Mouse (Mus musculus): ENCODE measurements around the gene Sval2.

Sval2 gene

DNA sequence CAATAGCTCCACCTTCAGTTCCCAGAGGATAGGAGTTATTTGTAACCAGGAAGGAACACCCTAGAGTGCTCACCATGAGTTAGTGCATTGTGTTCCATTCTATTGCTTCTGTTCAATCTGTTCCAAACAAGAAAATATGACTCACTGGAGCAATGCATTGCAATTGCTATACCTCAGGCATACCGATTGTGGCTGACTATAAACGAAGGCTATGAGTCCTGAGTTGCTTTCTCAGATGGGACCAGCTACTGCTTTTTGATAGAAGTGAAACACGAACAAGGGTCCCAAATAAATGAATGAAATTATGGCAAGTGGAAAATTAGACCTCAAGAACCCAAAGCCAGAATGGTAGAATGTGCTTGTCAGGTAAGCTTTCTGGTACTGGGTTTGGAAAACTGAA is at the start of gene Sval2:
Gene Sval2, plus strand, starts transcription at position 301 of the 400 bp plus-strand sequence.
- DNase-seq = no peak

GRCm38 (mm10) chr6:41824086-41824485 is 28.7 kb upstream of the Sval2 start:
- no peak for DNase-seq

DNA sequence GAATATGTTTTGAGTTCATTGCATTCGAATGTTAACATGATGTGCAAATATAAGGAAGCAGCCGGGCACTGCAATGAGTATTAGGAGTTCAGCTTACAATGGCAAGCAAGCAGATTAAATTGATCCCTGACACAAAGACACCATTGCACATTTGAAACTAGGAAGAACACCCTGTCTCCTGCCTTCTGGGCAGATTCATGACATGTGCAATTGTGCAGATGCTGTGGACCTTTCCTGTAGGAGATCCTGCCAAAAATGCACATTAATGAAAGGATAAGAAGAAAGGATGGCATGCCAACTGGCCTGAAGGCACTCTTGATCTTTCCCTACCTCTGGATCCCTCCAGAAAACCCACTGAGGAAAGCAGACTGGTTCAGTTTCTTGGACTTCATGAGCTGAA is 23.3 kb upstream of the Sval2 start:
- DNase-seq = no peak

- DNase-seq = no peak
Measured at GRCm38 (mm10) chr6:41847235-41847634, 5.6 kb upstream of the Sval2 start, which contains the start of gene Pip. Gene Pip, plus strand, starts transcription at chr6:41847535.

GRCm38 (mm10) chr6:41864038-41864437 is 11.2 kb downstream of the Sval2 start:
- no peak for DNase-seq

DNA sequence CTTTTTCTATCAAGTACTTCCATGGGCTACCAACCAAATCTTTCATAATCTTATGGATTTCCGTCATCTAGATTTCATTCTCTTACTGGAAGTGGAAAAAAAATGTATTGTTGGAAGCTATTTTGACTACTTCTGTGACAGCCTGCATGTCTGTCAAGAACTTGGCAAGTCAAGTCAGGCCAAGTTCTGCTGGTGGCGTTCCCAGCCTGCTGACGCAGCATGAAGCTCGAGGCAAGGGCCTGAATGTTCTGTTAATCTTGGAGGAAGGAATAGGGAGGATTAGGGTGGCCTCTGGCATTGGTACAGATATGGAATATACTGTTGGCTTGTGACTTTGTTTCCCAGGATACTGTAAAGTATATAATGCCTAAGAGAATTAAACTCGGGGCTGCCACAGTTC is 58.8 kb downstream of the Sval2 start:
- no peak for DNase-seq
